16 mouse cellular contexts compared by ENCODE assay signal in genomic region chr14:12107459-12107858, GRCm38 (mm10).
DNase-seq lines count a peak whose midpoint lies in the region; ATAC-seq and TF ChIP-seq lines count a peak whose summit lies in the region.
"Had no signal": no experiment of that assay in that cellular context is flagged by ENCODE, and none has a peak within 500 bp of the region (broad histone marks: within the 10 kb centered on the region; RNA-seq: fewer than 3 reads in every experiment).

No protein-coding gene starts in this region.

- ATAC-seq in intestine, postnatal 0 days = peak; percentile 71
- ATAC-seq: Patski had no signal

- peaks cover 10% of the 10 kb centered on the region; the same call in 1 of the 2 replicates for H3K4me1 ChIP-seq in intestine, postnatal 0 days (replicated peaks; ENCODE audit: control insufficient read depth, insufficient read depth, low read length)
- H3K4me1 ChIP-seq: neural tube, embryonic 13.5 days had no signal

- H3K36me3 ChIP-seq in intestine, postnatal 0 days (ENCODE audit: control insufficient read depth, insufficient read depth) = no peaks in the 10 kb centered on the region
- H3K36me3 ChIP-seq: heart, embryonic 13.5 days; neural tube, embryonic 13.5 days had no signal

- H3K4me3 ChIP-seq in intestine, postnatal 0 days (ENCODE audit: low read depth, low read length) = no peak overlapping the region
- H3K4me3 ChIP-seq: heart, embryonic 13.5 days; neural tube, embryonic 13.5 days had no signal

- no peaks in the 10 kb centered on the region for H3K9me3 ChIP-seq in intestine, postnatal 0 days (ENCODE audit: control insufficient read depth)
- H3K9me3 ChIP-seq: heart, embryonic 13.5 days; neural tube, embryonic 13.5 days had no signal

- H3K27me3 ChIP-seq in intestine, postnatal 0 days (replicated peaks; ENCODE audit: control insufficient read depth, insufficient read depth, low read length) = no peaks in the 10 kb centered on the region
- H3K27me3 ChIP-seq: heart, embryonic 13.5 days; neural tube, embryonic 13.5 days; Patski had no signal

- no peak overlapping the region for H3K9ac ChIP-seq in intestine, postnatal 0 days (ENCODE audit: low read depth, low read length)
- H3K9ac ChIP-seq: heart, embryonic 13.5 days; hindbrain, embryonic 14.5 days; neural tube, embryonic 13.5 days had no signal

- intact Hi-C loops in left cerebral cortex, postnatal 25 days (cut with DNase I) = no loop called here

- TF ChIP-seq CTCF in intestine, postnatal 0 days (IDR thresholded peaks at IDR 0.05; ENCODE audit: low read depth) = no peak

- no peak overlapping the region for H3K27ac ChIP-seq in intestine, postnatal 0 days (ENCODE audit: low read depth, low read length)
- H3K27ac ChIP-seq: heart, embryonic 13.5 days; hindbrain, embryonic 14.5 days; macrophage; neural tube, embryonic 13.5 days had no signal

- peak; percentile 37 for DNase-seq in kidney, adult 9 months
- no peak for DNase-seq in kidney, adult 8-10 months
- DNase-seq in ZHBTc4 (ENCODE audit: low read depth, low spot score) (peak; percentile 92), liver (no peak)
- peak; percentile 37 for DNase-seq in lung, postnatal 10 days
- no peak for DNase-seq in left cerebral cortex, postnatal 25 days (ENCODE audit: low spot score in 2 of 2)
- DNase-seq in spleen, adult 18-20 months = no peak
- DNase-seq: adrenal gland, adult 8-10 months; cerebellum, adult 9-11 months had no signal

- H3K4me2 ChIP-seq in intestine, postnatal 0 days (replicated peaks; ENCODE audit: low read depth) = no peak overlapping the region
- H3K4me2 ChIP-seq: heart, embryonic 13.5 days; hindbrain, embryonic 14.5 days; liver, embryonic 11.5 days; neural tube, embryonic 13.5 days had no signal

- WGBS in intestine, postnatal 0 days = 40% methylated on average over 7 of the region's 7 CpGs

Comparison
In these comparisons a context has a peak if more than half of its experiments do, and no peak if none do; other contexts are left out.
1. DNase-seq: peak in kidney, adult 9 months (single experiment), ZHBTc4 (single experiment) and lung, postnatal 10 days (single experiment); none in kidney, adult 8-10 months (0 of 2), left cerebral cortex, postnatal 25 days (0 of 2), spleen, adult 18-20 months (0 of 2) and liver (single experiment).